Mouse (Mus musculus) brain, embryonic 14.5 days (tissue): ENCODE measurements around the gene Tmem177.

ENCODE experiments used
- CTCF ChIP-seq: fragments of 200-500 bp; IDR thresholded peaks from 2 replicates; pipeline ENCODE4 v1.5.1; 2012; ENCODE audit warnings: inconsistent platforms, mild to moderate bottlenecking, moderate library complexity, borderline replicate concordance; ENCODE audit not compliant: insufficient read depth, insufficient read length; ENCODE audit errors: extremely low read depth
- POLR2A ChIP-seq: fragments of 200-500 bp; IDR thresholded peaks from 2 replicates; pipeline ENCODE4 v1.6.1; 2012; ENCODE audit warnings: mild to moderate bottlenecking, inconsistent platforms, borderline replicate concordance; ENCODE audit not compliant: poor library complexity, insufficient read depth, insufficient read length, severe bottlenecking; ENCODE audit errors: extremely low read depth

DNA sequence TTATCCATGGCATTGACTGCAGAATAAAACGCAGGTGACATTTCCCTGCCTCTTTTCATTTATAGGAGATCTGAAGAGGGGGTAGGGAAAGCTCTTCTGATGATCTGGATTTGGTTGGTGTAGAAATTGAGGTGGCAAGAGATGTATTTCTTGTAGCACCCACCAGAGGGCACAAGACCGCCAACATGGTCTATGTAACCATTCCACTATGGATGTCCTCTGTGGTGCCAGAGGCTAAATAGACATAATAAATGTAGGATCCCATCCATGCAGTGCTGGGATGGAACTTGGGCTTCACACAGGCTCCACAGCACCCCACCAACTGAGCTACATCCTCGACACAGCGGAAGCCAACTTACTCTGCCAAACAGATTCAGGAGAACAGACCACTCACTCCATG, 6.3 kb upstream of the Tmem177 start:
- TF ChIP-seq POLR2A (no peak), CTCF (peak; percentile 42; the same call in 1 of the 2 replicates)
